Mouse (Mus musculus): ENCODE measurements at regions not wholly inside any gene's neighbourhood (a gene's known extent, or its start where the extent isn't known, plus 50 kb on each side); places are given as distances from the start of the nearest gene placed in this dataset.

- Histone ChIP-seq H3K27me3 (ENCODE audit: control insufficient read depth, insufficient read depth, low read length) (no peaks in the 10 kb centered on the region), H3K36me3 (ENCODE audit: control insufficient read depth, insufficient read depth, low read length) (no peaks in the 10 kb centered on the region), H3K9me3 (ENCODE audit: control insufficient read depth, low read length) (no peaks in the 10 kb centered on the region), H3K9ac (replicated peaks; ENCODE audit: low read length) (no peak overlapping the region), H3K27ac (replicated peaks; ENCODE audit: low read depth, low read length) (no peak overlapping the region), H3K4me1 (ENCODE audit: control insufficient read depth, insufficient read depth, low read length) (peaks cover 23% of the 10 kb centered on the region), H3K4me2 (ENCODE audit: low read length) (no peak overlapping the region), H3K4me3 (replicated peaks; ENCODE audit: low read depth, low read length) (no peak overlapping the region)
- DNase-seq, result no peak
- 53% methylated on average over 1 of the region's 1 CpGs for WGBS
- ATAC-seq (ENCODE audit: low FRiP score, low TSS enrichment), result no peak
These were observed 61.3 kb upstream of the Bod1 start for GRCm38 (mm10) chr11:31732958-31733357.

- H3K4me3 ChIP-seq (replicated peaks; ENCODE audit: low read depth, low read length), result no peak overlapping the region
- H3K9me3 ChIP-seq (ENCODE audit: control insufficient read depth, low read length), result no peaks in the 10 kb centered on the region
- H3K4me1 ChIP-seq (ENCODE audit: control insufficient read depth, insufficient read depth, low read length), result peaks cover 23% of the 10 kb centered on the region
- H3K9ac ChIP-seq (replicated peaks; ENCODE audit: low read length), result no peak overlapping the region
- H3K27me3 ChIP-seq (ENCODE audit: control insufficient read depth, insufficient read depth, low read length), result no peaks in the 10 kb centered on the region
- H3K27ac ChIP-seq (replicated peaks; ENCODE audit: low read depth, low read length), result peak overlapping the region; percentile 65
- 8% methylated on average over 4 of the region's 4 CpGs for WGBS
- H3K36me3 ChIP-seq (ENCODE audit: control insufficient read depth, insufficient read depth, low read length), result no peaks in the 10 kb centered on the region
- ATAC-seq (ENCODE audit: low FRiP score, low TSS enrichment) (peak; percentile 88), DNase-seq (peak; percentile 76)
- no peak overlapping the region for H3K4me2 ChIP-seq (ENCODE audit: low read length)
These were observed 62.4 kb upstream of the Bod1 start for GRCm38 (mm10) chr11:31734091-31734490.

- 0 out of 2 replicates have a peak overlapping the region, but pooled peaks have one; percentile 65 for H3K27ac ChIP-seq (replicated peaks; ENCODE audit: low read depth, low read length)
- H3K9me3 ChIP-seq (ENCODE audit: control insufficient read depth, low read length), result no peaks in the 10 kb centered on the region
- no peaks in the 10 kb centered on the region for H3K36me3 ChIP-seq (ENCODE audit: control insufficient read depth, insufficient read depth, low read length)
- WGBS, result 95% methylated on average over 6 of the region's 6 CpGs
- peaks cover 23% of the 10 kb centered on the region for H3K4me1 ChIP-seq (ENCODE audit: control insufficient read depth, insufficient read depth, low read length)
- no peaks in the 10 kb centered on the region for H3K27me3 ChIP-seq (ENCODE audit: control insufficient read depth, insufficient read depth, low read length)
- no peak overlapping the region for H3K4me3 ChIP-seq (replicated peaks; ENCODE audit: low read depth, low read length)
- DNase-seq, result no peak
- ATAC-seq (ENCODE audit: low FRiP score, low TSS enrichment), result no peak
- H3K9ac ChIP-seq (replicated peaks; ENCODE audit: low read length), result no peak overlapping the region
- no peak overlapping the region for H3K4me2 ChIP-seq (ENCODE audit: low read length)
These were observed 63.6 kb upstream of the Bod1 start for GRCm38 (mm10) chr11:31735257-31735656.

- Histone ChIP-seq H3K4me1 (ENCODE audit: control insufficient read depth, insufficient read depth, low read length) (peaks cover 23% of the 10 kb centered on the region), H3K9ac (replicated peaks; ENCODE audit: low read length) (no peak overlapping the region), H3K4me3 (replicated peaks; ENCODE audit: low read depth, low read length) (no peak overlapping the region), H3K27me3 (ENCODE audit: control insufficient read depth, insufficient read depth, low read length) (no peaks in the 10 kb centered on the region), H3K4me2 (ENCODE audit: low read length) (no peak overlapping the region), H3K9me3 (ENCODE audit: control insufficient read depth, low read length) (no peaks in the 10 kb centered on the region), H3K36me3 (ENCODE audit: control insufficient read depth, insufficient read depth, low read length) (no peaks in the 10 kb centered on the region), H3K27ac (replicated peaks; ENCODE audit: low read depth, low read length) (no peak overlapping the region)
- DNase-seq, result no peak
- no peak for ATAC-seq (ENCODE audit: low FRiP score, low TSS enrichment)
These were observed 64.4 kb upstream of the Bod1 start for GRCm38 (mm10) chr11:31736086-31736485.

- WGBS, result 89% methylated on average over 4 of the region's 4 CpGs
- no peak overlapping the region for H3K4me2 ChIP-seq (ENCODE audit: low read length)
- no peaks in the 10 kb centered on the region for H3K36me3 ChIP-seq (ENCODE audit: control insufficient read depth, insufficient read depth, low read length)
- H3K27me3 ChIP-seq (ENCODE audit: control insufficient read depth, insufficient read depth, low read length), result no peaks in the 10 kb centered on the region
- H3K4me3 ChIP-seq (replicated peaks; ENCODE audit: low read depth, low read length), result no peak overlapping the region
- DNase-seq (no peak), ATAC-seq (ENCODE audit: low FRiP score, low TSS enrichment) (no peak)
- H3K4me1 ChIP-seq (ENCODE audit: control insufficient read depth, insufficient read depth, low read length), result peaks cover 22% of the 10 kb centered on the region
- no peak overlapping the region for H3K9ac ChIP-seq (replicated peaks; ENCODE audit: low read length)
- H3K27ac ChIP-seq (replicated peaks; ENCODE audit: low read depth, low read length), result no peak overlapping the region
- H3K9me3 ChIP-seq (ENCODE audit: control insufficient read depth, low read length), result no peaks in the 10 kb centered on the region
These were observed 64.9 kb upstream of the Bod1 start for GRCm38 (mm10) chr11:31736556-31737089.

GRCm38 (mm10) chr11:31738148-31739021 lies 66.7 kb upstream of the Bod1 start:
- no peak overlapping the region for H3K27ac ChIP-seq (replicated peaks; ENCODE audit: low read depth, low read length)
- H3K4me2 ChIP-seq (ENCODE audit: low read length), result no peak overlapping the region
- H3K27me3 ChIP-seq (ENCODE audit: control insufficient read depth, insufficient read depth, low read length), result no peaks in the 10 kb centered on the region
- H3K36me3 ChIP-seq (ENCODE audit: control insufficient read depth, insufficient read depth, low read length), result no peaks in the 10 kb centered on the region
- ATAC-seq (ENCODE audit: low FRiP score, low TSS enrichment), result no peak
- H3K4me3 ChIP-seq (replicated peaks; ENCODE audit: low read depth, low read length), result no peak overlapping the region
- WGBS, result 90% methylated on average over 5 of the region's 5 CpGs
- no peak overlapping the region for H3K9ac ChIP-seq (replicated peaks; ENCODE audit: low read length)
- DNase-seq, result no peak
- no peaks in the 10 kb centered on the region for H3K9me3 ChIP-seq (ENCODE audit: control insufficient read depth, low read length)
- H3K4me1 ChIP-seq (ENCODE audit: control insufficient read depth, insufficient read depth, low read length), result peaks cover 15% of the 10 kb centered on the region

GRCm38 (mm10) chr11:31740409-31740808 lies 68.7 kb upstream of the Bod1 start:
- no peaks in the 10 kb centered on the region for H3K27me3 ChIP-seq (ENCODE audit: control insufficient read depth, insufficient read depth, low read length)
- ATAC-seq (ENCODE audit: low FRiP score, low TSS enrichment) (no peak), DNase-seq (no peak)
- no peaks in the 10 kb centered on the region for H3K9me3 ChIP-seq (ENCODE audit: control insufficient read depth, low read length)
- no peak overlapping the region for H3K4me2 ChIP-seq (ENCODE audit: low read length)
- 88% methylated on average over 5 of the region's 5 CpGs for WGBS
- H3K4me1 ChIP-seq (ENCODE audit: control insufficient read depth, insufficient read depth, low read length), result peaks cover 11% of the 10 kb centered on the region
- no peaks in the 10 kb centered on the region for H3K36me3 ChIP-seq (ENCODE audit: control insufficient read depth, insufficient read depth, low read length)
- no peak overlapping the region for H3K9ac ChIP-seq (replicated peaks; ENCODE audit: low read length)
- no peak overlapping the region for H3K27ac ChIP-seq (replicated peaks; ENCODE audit: low read depth, low read length)
- H3K4me3 ChIP-seq (replicated peaks; ENCODE audit: low read depth, low read length), result no peak overlapping the region

GRCm38 (mm10) chr11:31742160-31742559 lies 70.5 kb upstream of the Bod1 start:
- H3K9me3 ChIP-seq (ENCODE audit: control insufficient read depth, low read length), result no peaks in the 10 kb centered on the region
- H3K27me3 ChIP-seq (ENCODE audit: control insufficient read depth, insufficient read depth, low read length), result no peaks in the 10 kb centered on the region
- no peak overlapping the region for H3K4me3 ChIP-seq (replicated peaks; ENCODE audit: low read depth, low read length)
- DNase-seq, result no peak
- ATAC-seq (ENCODE audit: low FRiP score, low TSS enrichment), result no peak
- peaks cover 17% of the 10 kb centered on the region for H3K4me1 ChIP-seq (ENCODE audit: control insufficient read depth, insufficient read depth, low read length)
- H3K9ac ChIP-seq (replicated peaks; ENCODE audit: low read length), result no peak overlapping the region
- WGBS, result 6% methylated on average over 1 of the region's 1 CpGs
- no peak overlapping the region for H3K27ac ChIP-seq (replicated peaks; ENCODE audit: low read depth, low read length)
- H3K36me3 ChIP-seq (ENCODE audit: control insufficient read depth, insufficient read depth, low read length), result no peaks in the 10 kb centered on the region
- H3K4me2 ChIP-seq (ENCODE audit: low read length), result no peak overlapping the region
